In genomic region chr11:99177054-99177924, GRCm38 (mm10) we compare ENCODE assay signal across 1 mouse cellular context.
TF ChIP-seq lines count a peak whose summit lies in the region.

No protein-coding gene starts in this region.

TF ChIP-seq in CH12.LX, 34 proteins besides CTCF, POLR2A, EP300 and RAD21 (continued from another document):
- TF ChIP-seq ELF1 (IDR thresholded peaks at IDR 0.05; ENCODE audit: low read depth, low read length), result peak; percentile 23; the same call in 1 of the 2 replicates
- no peak for TF ChIP-seq ZKSCAN1 (IDR thresholded peaks at IDR 0.05; ENCODE audit: borderline replicate concordance, low read depth, low read length)
- TF ChIP-seq NELFE (IDR thresholded peaks at IDR 0.05; ENCODE audit: low read depth, low read length), result peak; percentile 48; the same call in 1 of the 2 replicates
- TF ChIP-seq ZMIZ1 (IDR thresholded peaks at IDR 0.05; ENCODE audit: low read depth, low read length), result peak; percentile 41; the same call in 1 of the 2 replicates
- TF ChIP-seq MAZ (IDR thresholded peaks at IDR 0.05; ENCODE audit: low read depth, low read length), result no peak
